Mouse (Mus musculus): ENCODE measurements around the gene Gm6268.

DNA sequence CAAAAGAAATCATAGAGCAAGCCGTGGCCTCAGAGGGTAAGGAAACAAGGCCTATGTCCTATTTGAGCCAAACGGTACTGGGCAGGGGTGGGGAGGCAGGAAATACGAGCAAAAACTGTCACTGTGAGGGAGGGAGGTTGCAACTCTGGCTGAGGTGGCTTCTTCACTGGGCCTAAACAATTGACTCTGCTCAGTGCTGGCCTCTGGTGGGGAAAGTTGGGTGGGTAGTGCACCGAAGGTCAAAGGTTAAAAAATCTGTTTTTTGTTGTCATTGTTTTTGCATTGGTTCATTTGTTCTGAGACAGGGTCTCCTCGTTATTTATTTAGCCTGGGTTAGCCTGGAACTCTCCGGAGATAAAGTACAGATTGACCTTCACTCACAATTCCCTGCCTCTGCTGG is 1.2 kb downstream of the Gm6268 start:
- TF ChIP-seq POLR2A (IDR thresholded peaks at IDR 0.05; ENCODE audit: control insufficient read depth, low read depth, low read length), result no peak
- TF ChIP-seq CTCF (IDR thresholded peaks at IDR 0.05; ENCODE audit: control insufficient read depth, insufficient read depth, insufficient replicate concordance, low read depth, low read length), result no peak
